Mouse (Mus musculus) gonadal fat pad, adult 2 months (tissue): ENCODE data around the gene Hydin. TPM values are rescaled to one million over a fixed set of nuclear protein-coding genes. Genes with fewer than 3 reads are reported as not detected.

Experiments
- DNase-seq: peaks from one replicate; pipeline ENCODE4 v3.0.0-alpha.2; 2012; ENCODE audit warnings: low read depth
- polyA plus RNA-seq: library from polyadenylated mRNA; depleted of rRNA; stranded (reverse); fragments of >200 nt; gene quantifications from 2 replicates; pipeline ENCODE4 v1.2.3, GENCODE M21; 2012

Hydin gene
- polyA plus RNA-seq, 1 experiment: 0.70 TPM

DNA sequence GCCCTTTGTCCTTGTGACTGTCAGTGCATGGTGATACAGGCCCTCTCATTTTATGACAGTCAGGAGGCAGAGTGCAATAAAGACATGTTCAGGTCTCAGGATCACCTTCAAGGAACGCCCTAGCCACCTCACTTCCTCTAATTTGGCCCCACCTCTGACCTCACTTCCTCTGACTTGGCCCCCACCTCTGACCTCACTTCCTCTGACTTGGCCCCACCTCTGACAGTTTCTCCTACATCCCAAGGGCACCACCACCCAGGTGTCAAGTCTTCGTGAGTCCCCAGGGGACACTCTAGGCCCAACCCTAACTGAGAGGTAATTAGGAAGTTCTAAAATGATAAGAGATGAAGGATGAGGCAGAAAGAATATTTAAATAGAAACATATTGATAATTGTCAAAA, 177.5 kb downstream of the Hydin start:
- DNase-seq: no peak

DNA sequence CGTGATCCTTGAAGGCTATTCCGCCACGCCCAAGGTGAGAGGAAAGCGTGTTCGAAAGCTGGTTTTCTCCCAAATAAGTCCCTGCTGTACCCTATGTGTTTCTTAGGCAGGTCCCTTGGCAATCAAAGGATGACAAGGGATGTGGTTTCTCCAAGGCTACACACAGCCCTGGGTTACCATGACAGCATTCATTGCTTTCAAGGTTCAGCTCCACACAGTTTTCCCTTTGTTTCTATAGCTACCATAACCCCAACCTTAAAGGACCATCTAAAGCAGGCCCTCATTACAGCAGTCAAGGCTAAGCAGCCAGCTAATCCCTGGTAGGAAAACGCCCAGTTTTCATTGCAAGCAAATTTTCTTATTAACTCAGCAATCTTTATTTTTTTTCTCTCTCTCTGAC, 183.7 kb downstream of the Hydin start:
- DNase-seq: no peak

DNA sequence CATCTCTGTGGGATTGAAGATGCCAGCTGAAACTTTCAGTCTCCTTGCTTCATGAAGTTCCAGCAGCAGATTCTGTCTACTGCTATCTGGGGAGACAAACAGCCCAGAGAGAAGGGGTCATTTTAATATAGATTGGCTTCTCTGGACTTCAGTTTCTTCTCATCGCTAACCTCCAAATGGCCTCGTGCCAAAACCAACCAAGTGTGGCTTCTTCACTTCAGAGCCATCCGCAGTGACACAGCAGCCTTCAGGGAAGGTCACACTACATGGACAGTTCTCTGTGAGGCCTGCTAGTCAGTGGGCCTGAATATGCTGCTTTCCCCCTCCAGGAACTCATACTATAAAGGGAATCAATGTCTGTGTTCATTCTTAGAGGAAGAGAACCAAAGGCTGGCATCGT, 187.7 kb downstream of the Hydin start:
- no peak for DNase-seq

DNA sequence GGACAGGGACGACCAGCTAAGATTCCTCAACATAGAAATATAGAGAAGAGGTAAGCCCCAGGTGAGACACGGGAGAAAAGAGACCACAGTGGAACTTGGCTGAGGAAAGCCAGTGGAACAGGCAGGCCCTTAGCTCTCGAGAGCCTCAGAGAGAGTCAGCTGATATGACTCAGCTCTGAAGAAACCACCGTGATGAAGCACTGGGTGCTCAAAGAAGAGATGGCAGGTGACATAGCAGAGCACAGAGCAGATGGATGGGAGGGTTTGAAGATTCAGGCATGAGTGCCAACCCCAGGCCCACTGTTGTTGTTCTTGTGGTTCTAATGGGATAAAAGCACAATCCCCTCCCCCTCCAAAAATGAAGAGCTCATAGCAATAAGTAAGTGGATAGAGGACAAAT, 190.6 kb downstream of the Hydin start:
- DNase-seq: no peak

DNA sequence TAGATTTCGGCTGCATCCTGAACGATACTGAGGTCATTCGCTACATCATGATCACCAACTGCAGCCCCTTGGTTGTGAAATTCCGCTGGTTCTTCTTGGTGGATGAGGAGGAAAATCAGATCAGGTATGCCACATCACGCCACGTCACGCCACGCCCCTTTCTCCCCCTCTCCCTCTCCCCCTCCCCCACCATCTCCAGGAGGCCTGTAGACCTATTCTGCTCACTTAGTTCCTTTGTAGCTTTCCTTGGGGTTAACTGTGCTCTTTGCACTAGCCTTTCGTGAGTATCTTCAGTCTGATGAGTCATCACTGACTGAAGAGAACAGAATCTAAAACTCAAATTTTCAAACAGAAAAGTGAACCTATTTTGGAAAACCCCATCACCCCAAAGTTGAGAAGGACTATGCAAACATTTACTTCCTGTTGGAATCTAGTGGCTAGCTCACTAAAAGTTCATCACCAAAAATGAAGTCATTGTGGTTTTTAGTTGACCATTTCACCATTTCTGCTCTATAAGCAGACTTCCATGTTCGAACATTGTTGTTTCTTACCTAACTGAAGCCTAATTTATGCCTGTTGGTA, 195.9 kb downstream of the Hydin start:
- no peak for DNase-seq

DNA sequence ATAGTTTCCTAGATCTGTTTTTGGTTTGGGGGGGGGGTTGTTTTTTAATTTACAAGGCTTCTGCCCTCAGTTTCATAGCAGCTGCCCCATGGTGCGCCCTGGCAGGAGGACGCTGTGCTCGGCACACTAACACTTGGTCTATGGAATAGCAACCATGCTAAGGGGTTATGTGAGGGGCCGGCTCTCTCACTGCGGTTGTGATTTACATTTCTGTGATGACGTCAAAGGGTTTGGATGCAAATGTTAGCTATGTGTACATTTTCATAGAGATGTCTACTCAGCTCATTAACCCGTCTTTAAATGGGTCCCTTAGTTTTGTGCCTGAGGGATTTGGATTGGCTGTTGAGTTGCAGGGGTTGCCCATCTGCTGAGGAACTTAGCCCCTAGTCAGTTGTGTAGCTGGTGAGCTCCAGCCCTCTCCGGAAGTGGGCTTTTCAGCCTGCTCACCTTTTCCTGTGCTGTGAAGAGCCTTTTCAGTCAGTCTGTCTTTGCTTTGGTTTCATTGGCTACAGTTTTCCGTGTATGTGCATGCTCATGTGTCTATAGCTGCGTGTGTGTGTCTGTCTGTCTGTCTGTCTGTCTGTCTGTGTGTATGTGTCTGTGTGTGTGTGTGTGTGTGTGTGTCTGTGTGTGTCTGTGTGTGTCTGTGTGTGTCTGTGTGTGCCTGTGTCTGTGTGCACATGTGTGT, 197.1 kb downstream of the Hydin start:
- DNase-seq: no peak

DNA sequence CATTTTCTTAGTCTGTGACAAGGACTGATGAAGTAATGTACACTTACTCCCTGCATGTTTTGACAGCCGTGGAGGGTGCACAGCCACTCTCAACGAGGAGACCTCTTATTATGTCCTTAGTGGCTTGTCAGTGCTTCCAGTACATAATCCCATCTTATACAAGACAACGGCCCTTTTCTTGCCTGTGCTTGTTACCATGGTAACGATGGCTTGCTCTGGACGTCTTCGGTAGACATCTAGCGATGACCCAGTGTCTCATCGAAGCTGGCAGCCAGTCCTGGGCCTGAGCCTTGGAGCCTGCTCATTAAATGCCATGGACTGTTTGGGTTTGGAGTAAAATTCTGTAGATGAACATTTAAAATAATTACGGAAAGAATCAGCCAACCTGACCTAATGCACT, 198.8 kb downstream of the Hydin start:
- DNase-seq: no peak

DNA sequence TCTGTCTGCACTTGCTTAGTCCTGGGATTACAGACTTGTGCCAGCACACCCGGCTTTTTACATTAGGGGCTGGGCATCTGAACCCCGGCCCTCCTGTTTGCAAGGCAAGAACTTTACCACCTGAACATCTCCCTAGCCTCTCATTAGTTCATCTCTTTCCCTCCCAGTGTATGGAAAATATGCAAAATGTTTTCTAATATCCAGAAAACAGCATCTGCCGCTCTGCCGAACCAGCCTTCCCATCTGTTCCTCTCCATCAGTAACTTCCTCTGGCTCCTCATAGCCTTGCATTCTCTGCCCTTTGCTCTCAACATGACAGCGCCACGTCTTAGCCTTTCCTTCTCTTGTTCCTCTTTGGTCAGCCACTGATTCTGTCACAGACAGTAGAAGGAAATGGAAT, 210.5 kb downstream of the Hydin start:
- no peak for DNase-seq

DNA sequence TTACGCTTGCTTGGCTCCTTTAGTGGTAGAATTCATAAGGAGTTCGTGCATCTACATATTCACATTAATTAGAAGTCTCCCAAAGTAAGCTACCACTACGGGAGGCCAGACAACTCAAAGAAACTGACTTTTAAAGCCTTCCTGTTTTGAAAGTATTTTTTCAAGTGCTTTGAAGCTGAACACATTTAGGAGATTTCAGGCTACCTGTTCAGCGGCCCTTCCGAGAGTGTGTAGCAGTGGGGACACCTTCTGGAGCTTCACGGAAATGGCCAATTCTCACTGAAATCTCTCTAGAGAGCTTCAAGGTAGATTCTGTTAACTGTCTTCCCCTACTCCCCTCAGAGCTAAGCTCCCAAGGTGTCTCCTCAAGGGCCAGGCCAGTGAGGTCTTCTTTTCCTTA, 211.8 kb downstream of the Hydin start:
- DNase-seq: no peak

DNA sequence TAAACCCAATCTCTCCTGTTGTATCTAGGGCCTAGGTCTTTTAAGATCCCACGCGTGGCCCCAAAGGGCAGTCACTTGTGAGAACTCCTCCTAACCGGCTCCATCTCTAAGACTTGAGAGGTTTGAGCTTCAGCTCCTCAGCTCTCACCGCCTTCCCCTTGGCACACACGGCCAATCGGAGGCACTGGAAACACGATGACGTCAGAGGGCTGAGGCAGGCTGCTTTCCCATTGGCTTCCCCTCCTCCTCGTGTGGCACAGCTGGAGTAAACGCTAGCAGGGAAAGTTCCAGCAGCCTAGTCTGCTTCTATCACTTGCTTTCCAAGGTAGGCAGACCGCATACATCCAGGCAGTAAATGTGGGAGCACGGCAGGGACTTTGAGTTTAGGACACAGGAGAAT, 212.6 kb downstream of the Hydin start:
- no peak for DNase-seq

DNA sequence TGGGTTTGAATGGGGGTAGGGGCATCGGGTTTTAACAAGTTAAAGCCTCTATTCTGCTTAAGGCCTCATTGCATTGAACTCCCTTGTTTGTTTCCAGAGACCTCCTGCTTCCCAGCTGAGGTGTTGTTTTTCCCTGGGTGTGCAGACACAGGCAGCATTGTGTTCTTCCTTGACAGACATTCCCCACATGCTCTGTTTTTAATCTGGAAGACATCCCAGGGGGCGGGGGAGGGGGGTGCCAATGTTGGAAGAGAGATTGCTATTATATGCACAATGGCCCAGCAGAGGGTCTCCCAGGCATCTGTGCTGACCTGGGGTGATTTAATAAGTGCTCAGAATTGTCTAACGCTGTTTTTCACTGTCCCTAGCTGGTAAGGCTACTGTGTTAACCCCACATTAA, 215.5 kb downstream of the Hydin start:
- no peak for DNase-seq

DNA sequence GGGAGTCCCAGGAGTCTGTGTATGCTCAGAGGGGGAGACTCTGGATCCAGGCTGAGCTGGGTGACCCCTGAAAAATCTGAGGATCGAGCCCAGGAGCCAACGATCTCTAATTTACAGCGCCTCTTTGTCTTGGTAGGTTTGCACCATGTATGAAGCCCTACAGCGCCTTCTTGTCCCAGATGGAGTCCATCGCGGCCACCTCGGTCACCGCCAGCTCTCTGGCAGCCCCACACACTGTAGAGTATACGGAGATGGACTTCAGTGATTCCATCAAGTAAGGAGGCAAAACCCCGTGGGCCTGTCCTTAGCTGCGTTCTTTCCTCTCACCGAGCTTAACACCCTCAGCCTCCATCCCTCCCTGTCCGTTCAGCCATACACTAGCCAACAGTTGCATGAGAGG, 218.5 kb downstream of the Hydin start:
- DNase-seq: no peak

DNA sequence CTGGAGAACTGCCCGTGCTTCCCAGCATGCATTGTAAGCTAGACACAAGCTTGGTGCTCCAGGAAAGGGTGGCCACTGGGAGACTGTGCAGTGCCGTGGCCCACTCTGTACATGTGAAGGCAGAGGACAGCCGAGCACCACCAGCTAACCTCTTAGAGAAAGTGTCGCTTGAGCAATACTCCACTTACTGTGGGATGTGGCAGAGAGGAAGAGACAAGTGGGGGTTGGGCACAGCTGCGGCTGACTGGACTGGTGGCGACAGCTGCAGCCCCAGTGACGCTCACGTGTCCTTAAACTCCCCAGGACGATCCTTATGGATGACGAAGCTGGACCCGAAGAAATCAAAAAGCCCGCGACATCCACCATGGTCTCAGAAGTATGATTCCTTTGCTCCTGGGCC, 219.2 kb downstream of the Hydin start:
- no peak for DNase-seq

DNA sequence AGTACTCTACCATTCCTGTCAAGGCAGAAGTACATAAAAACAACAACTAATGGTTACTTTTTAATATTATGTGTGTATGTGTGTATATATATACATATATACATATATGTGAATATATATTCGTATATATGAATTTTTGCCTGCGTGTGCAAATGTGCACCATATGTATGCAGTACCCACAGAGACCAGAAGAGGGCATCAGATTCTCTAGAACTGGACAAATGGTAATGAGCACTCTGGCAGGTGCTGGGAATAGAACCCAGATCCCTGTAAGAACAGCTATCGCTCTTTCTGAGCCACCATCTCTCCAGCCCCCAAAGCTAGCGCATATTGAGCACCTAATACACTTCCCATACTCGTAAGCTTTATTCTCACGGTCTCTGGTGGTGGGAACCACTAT, 220.9 kb downstream of the Hydin start:
- no peak for DNase-seq

DNA sequence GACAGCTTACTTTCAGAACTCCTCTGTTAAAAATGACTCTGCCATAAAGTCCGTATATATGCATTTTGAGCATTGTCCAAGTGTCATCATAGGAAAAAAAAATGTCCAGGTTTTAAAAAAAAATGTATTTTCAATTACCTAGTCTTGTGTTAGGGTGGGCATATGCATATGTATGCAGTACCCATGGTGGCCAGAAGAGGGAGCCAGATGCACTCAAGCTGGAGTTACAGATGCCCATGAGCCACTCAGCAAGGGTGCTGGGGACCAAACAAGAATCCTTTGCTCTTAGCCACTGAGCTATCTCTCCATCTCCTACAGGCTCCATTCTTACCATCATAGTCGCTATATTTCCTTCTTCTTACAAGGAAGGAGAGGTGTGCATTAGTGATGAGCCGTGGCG, 222.6 kb downstream of the Hydin start:
- DNase-seq: no peak

DNA sequence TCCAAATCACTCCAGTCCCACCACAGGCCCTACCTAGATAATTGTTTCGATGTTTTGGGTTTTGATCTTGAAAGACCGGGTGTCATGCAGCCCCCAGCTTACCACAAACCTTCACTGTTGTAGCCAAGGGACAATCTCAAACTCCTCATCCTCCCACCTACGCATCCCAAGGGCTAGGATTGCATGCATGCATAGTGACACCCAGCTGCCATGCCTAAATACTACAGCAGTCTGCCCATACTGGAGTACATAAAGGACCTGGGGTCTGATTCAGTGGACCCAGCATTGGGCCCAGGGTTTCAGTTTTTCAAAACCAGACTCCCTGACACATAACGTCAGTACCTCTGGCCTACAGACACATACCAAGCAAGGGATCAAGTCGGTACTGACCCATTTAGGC, 224.3 kb downstream of the Hydin start:
- no peak for DNase-seq

DNA sequence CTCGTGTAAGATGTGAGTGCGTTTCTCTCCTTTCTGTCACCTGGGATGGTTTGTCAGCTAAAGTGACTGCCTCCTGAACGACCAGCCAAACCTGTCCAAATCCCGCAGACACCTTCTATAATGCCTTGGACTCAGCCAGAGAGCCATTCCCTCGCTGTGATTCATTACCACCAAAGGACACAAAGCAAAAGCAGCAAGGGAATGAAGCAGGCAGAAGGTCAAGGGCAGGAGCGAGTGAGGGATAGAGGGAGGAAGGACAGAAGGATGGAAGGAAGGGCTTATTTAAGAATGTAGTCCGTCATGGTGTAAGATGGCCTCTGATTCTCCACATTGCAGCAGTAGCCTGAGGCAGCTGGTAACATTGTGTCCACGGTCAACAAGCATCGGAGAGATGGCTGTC, 229.5 kb downstream of the Hydin start:
- DNase-seq: no peak

DNA sequence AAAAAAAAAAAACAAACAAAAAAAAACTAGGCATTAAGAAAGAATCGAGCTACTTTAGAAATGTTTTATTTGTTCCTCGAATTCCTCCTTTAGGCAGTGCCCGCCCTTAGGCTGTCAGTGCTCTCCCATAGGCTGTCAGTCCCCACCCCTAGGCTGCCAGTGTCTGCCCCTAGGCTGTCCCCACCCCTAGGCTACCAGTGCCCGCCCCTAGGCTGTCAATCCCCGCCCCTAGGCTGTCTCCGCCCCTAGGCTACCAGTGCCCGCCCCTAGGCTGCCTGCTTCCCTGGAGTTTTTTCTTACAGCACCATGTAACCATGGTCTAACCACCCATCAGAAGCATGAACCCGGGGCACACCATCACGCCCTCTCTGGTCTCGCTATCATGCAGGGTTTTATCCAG, 233.5 kb downstream of the Hydin start:
- no peak for DNase-seq

DNA sequence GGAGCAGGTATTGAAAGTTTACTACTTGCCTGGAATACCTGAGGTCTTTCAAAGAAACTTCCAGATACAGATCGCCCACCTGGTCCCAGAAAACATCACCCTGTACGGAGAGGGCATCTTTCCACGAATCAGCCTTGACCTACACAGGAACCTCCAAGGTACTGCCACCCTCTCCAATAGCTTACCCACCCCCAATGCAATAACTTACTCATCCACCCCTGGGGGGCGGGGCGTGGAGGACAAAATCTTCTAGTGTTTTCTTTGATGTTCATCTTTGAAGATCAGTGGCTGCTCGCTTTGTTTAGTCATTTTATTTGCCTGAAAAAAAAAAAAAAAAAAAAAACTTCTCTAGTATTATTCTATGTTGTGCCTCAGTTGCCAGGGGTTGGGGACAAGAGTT, 233.9 kb downstream of the Hydin start:
- no peak for DNase-seq

DNA sequence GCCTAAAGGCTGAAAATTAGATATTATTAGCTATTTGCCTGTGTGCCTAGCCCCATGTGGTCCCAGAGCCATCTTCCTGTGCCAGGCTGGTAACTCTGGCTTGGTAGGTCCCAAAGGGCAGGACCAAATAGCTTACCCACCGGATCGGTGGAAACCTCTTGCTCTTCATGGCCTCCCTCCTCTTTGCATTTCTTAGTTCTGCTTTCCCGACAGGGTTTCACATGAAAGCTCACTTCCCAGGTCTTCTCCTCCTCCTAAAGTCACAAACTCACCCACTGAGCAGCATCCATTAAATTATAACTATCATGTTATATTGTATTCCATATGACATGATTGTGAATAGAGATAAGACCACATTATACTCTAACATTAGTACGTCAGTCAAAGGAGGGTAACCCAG, 234.6 kb downstream of the Hydin start:
- DNase-seq: no peak

DNA sequence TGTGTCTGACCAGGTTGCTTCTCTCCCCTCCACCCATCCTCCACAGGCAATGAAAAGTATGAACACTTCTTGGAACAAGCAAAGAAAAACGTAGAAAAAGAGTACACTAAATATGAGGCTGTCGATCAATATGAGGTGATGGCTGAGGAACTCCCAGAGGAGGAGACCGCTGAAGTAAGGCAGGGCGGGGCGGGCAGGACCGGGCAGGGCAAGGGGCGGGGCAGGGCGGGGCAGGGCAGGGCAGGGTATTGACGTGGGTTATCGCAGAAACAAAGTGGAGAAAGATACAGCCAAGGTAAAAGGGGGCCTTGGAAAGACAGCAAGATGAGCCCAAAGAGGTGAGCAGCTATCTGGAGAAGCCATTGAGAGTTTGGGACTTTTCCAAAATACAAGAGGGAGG, 236.1 kb downstream of the Hydin start:
- DNase-seq: no peak

DNA sequence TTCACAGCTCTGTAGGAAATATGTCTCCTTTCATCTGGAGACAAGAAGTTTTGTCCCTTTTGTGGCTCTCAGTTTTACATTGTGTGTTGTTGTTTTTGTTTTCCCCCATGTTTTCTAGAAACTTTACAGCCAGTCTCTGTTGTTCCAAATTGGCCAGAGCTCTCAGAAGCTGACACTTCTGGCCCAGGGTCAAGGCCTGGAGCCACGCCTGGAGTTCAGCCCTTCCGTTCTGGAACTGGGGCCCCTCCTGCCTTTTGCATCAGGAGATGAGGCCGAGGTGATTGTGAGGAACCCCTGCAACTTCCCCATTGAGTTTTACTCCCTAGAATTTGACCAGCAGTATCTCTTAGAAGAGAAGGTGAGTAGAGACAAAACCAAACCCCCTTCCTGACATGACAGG, 242.0 kb downstream of the Hydin start:
- DNase-seq: no peak

DNA sequence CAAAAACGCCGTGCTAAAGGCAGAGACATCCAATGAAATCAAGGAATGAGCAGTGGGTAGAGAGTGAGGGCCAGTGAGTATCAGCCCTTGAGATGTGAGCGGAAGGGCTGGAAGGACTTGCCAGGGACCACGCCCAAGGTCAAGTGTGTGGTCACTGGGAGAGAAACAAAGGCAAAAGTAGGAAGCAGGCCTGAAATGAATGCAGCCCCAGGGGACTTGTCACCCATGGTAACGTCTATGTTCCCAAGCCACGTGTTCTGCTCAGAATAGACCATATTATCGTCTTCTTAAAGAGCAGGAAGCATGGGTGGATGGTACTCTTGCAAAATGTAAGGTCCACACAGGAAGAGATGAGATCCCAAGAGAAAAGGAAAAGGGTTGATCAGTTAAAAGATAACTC, 253.0 kb downstream of the Hydin start:
- no peak for DNase-seq

DNA sequence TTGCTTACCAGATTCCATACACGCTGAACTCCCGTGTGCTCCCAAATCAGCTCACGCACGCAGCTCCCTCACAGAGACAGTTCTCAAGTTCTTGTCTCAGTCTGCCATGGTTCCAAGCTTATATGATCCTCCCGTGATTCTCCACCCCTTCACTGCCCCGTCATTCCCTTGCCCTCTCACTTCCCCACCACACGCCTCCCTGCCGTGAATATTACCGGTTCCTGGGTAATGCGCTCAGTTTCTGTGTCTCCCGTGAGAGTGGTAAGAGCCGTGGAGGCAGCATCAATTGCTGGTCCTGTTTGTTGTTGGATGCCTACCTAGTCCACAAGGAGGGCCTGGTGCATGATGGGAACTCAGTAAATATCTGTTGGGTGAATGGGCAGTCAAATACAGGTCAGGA, 255.1 kb downstream of the Hydin start:
- no peak for DNase-seq
